8 mouse cellular contexts compared by ENCODE assay signal in the genomic region with DNA sequence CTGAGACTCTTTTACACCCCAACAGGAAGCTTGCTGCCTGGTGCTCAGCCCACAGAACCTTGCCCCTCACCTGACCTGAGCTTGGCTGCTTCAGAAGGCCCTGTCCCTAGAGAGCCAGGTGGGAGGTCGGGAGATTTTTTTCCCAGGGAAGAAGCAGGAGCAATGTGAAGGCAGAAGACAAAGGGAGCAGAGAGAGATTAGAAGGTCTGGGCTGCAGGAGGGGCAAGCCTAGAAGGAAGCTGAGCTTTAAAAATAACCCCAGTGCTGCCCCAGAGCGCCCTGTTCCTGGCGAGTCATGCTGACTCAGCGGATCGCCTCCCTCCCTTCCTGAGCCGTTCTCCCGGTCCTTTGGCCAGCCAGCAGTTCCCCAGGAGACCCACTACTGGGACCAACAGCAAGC. TPM values are rescaled to one million over a fixed set of nuclear protein-coding genes. Genes with fewer than 3 reads are reported as not detected.
DNase-seq lines count a peak whose midpoint lies in the region; ATAC-seq and TF ChIP-seq lines count a peak whose summit lies in the region.

No protein-coding gene starts in this region.

- H3K9me3 ChIP-seq in G1E (replicated peaks), result 0 out of 2 replicates have a peak, but pooled peaks cover 2% of the 10 kb centered on the region
- H3K9me3 ChIP-seq in erythroblast, embryonic 14.5 days (ENCODE audit: control insufficient read depth, low read length), result no peaks in the 10 kb centered on the region
- H3K9me3 ChIP-seq in hindbrain, embryonic 12.5 days (replicated peaks), result no peaks in the 10 kb centered on the region
- H3K9me3 ChIP-seq in neural tube, embryonic 15.5 days (replicated peaks), result no peaks in the 10 kb centered on the region

- peaks cover 61% of the 10 kb centered on the region for H3K36me3 ChIP-seq in G1E (replicated peaks)
- peaks cover 63% of the 10 kb centered on the region for H3K36me3 ChIP-seq in erythroblast, embryonic 14.5 days (ENCODE audit: control insufficient read depth)
- peaks cover 27% of the 10 kb centered on the region for H3K36me3 ChIP-seq in hindbrain, embryonic 12.5 days
- H3K36me3 ChIP-seq in neural tube, embryonic 15.5 days, result peaks cover 18% of the 10 kb centered on the region

- H3K9ac ChIP-seq in hindbrain, embryonic 12.5 days, result peak overlapping the region; percentile 33
- H3K9ac ChIP-seq in neural tube, embryonic 15.5 days (replicated peaks), result no peak overlapping the region

- DNase-seq in 3T3-L1 (ENCODE audit: low read depth, low spot score) (peak; percentile 78), G1E (ENCODE audit: low spot score) (peak; percentile 53), liver (peak; percentile 93)
- DNase-seq in right cerebral cortex, postnatal 4 days, result no peak

- H3K27me3 ChIP-seq in G1E (ENCODE audit: insufficient read depth, low read length), result no peaks in the 10 kb centered on the region
- no peaks in the 10 kb centered on the region for H3K27me3 ChIP-seq in erythroblast, embryonic 14.5 days (ENCODE audit: control insufficient read depth)
- no peaks in the 10 kb centered on the region for H3K27me3 ChIP-seq in hindbrain, embryonic 12.5 days
- no peaks in the 10 kb centered on the region for H3K27me3 ChIP-seq in neural tube, embryonic 15.5 days (replicated peaks)

- H3K4me3 ChIP-seq in G1E (ENCODE audit: low read depth, low read length), result peak overlapping the region; percentile 67; the same call in 1 of the 2 replicates
- peak overlapping the region; percentile 83 for H3K4me3 ChIP-seq in erythroblast, embryonic 14.5 days (replicated peaks)
- 0 out of 2 replicates have a peak overlapping the region, but pooled peaks have one; percentile 7 for H3K4me3 ChIP-seq in hindbrain, embryonic 12.5 days
- no peak overlapping the region for H3K4me3 ChIP-seq in neural tube, embryonic 15.5 days (replicated peaks)

- WGBS in hindbrain, embryonic 12.5 days, result 25% methylated on average over 7 of the region's 7 CpGs
- WGBS in neural tube, embryonic 15.5 days, result 54% methylated on average over 7 of the region's 7 CpGs

- ATAC-seq in G1E (ENCODE audit: extremely low read depth, insufficient number of reproducible peaks, low FRiP score, poor library complexity, severe bottlenecking), result peak; percentile 47; the same call in 1 of the 2 replicates
- ATAC-seq in hindbrain, embryonic 12.5 days (ENCODE audit: low FRiP score), result no peak
- ATAC-seq in neural tube, embryonic 15.5 days (ENCODE audit: low FRiP score), result no peak
- no peak for ATAC-seq in frontal cortex, adult (ENCODE audit: low TSS enrichment)

- TF ChIP-seq CTCF in G1E (IDR thresholded peaks at IDR 0.05; ENCODE audit: low read depth, low read length), result no peak

- H3K4me1 ChIP-seq in G1E (ENCODE audit: insufficient read depth, low read depth, low read length), result peaks cover 88% of the 10 kb centered on the region
- peaks cover 88% of the 10 kb centered on the region for H3K4me1 ChIP-seq in erythroblast, embryonic 14.5 days (ENCODE audit: control insufficient read depth)
- peaks cover 41% of the 10 kb centered on the region for H3K4me1 ChIP-seq in hindbrain, embryonic 12.5 days
- H3K4me1 ChIP-seq in neural tube, embryonic 15.5 days, result peaks cover 61% of the 10 kb centered on the region

- H3K4me2 ChIP-seq in hindbrain, embryonic 12.5 days (replicated peaks), result peak overlapping the region; percentile 29
- peak overlapping the region; percentile 85 for H3K4me2 ChIP-seq in neural tube, embryonic 15.5 days

- peak overlapping the region; percentile 64 for H3K27ac ChIP-seq in hindbrain, embryonic 12.5 days
- H3K27ac ChIP-seq in neural tube, embryonic 15.5 days (replicated peaks), result 0 out of 2 replicates have a peak overlapping the region, but pooled peaks have one; percentile 2

RNA-seq across cellular contexts. Expression of a gene that starts 3.5 kb away (rescaled TPM):
- 16.3 and 17.5 TPM in 2 replicates for total RNA-seq in G1E (2014; fragmentation: Nextera tagmentation)
- 18.9 and 21.9 TPM in 2 replicates for total RNA-seq in G1E (2017)
- polyA plus RNA-seq in G1E (2012), result 29.2 and 38.9 TPM in 2 replicates
- 18.3 and 20.4 TPM in 2 replicates for polyA plus RNA-seq in erythroblast, embryonic 14.5 days (2012)
- polyA plus RNA-seq in hindbrain, embryonic 12.5 days (2016; fragmentation: Nextera tagmentation; extraction: Ambion mirVana), result 40.1 TPM in 2 replicates
- polyA plus RNA-seq in neural tube, embryonic 15.5 days (2015; fragmentation: Nextera tagmentation; extraction: Ambion mirVana), result 40.1 and 41.0 TPM in 2 replicates

RNA-seq across cellular contexts. Expression of a gene that starts 4.9 kb away (rescaled TPM):
- total RNA-seq in G1E (2014; fragmentation: Nextera tagmentation) (28.9 and 35.3 TPM in 2 replicates), G1E (2017) (74.5 and 96.2 TPM in 2 replicates)
- 169 and 256 TPM in 2 replicates for polyA plus RNA-seq in G1E (2012)
- 19.3 and 22.9 TPM in 2 replicates for polyA plus RNA-seq in erythroblast, embryonic 14.5 days (2012)
- 43.9 and 50.0 TPM in 2 replicates for polyA plus RNA-seq in hindbrain, embryonic 12.5 days (2016; fragmentation: Nextera tagmentation; extraction: Ambion mirVana)
- polyA plus RNA-seq in neural tube, embryonic 15.5 days (2015; fragmentation: Nextera tagmentation; extraction: Ambion mirVana), result 43.2 and 45.1 TPM in 2 replicates

RNA-seq across cellular contexts. Expression of a gene that starts 12.2 kb away (rescaled TPM):
- 29.0 and 43.1 TPM in 2 replicates for total RNA-seq in G1E (2014; fragmentation: Nextera tagmentation)
- total RNA-seq in G1E (2017), result 102 and 119 TPM in 2 replicates
- 129 and 146 TPM in 2 replicates for polyA plus RNA-seq in G1E (2012)
- 9.6 and 12.2 TPM in 2 replicates for polyA plus RNA-seq in erythroblast, embryonic 14.5 days (2012)
- 145 and 148 TPM in 2 replicates for polyA plus RNA-seq in hindbrain, embryonic 12.5 days (2016; fragmentation: Nextera tagmentation; extraction: Ambion mirVana)
- 224 and 248 TPM in 2 replicates for polyA plus RNA-seq in neural tube, embryonic 15.5 days (2015; fragmentation: Nextera tagmentation; extraction: Ambion mirVana)

RNA-seq across cellular contexts. Expression of a gene that starts 13.7 kb away (rescaled TPM):
- 14.7 and 14.8 TPM in 2 replicates for total RNA-seq in G1E (2014; fragmentation: Nextera tagmentation)
- total RNA-seq in G1E (2017), result 1.0 and 1.5 TPM in 2 replicates
- polyA plus RNA-seq in G1E (2012), result 1.9 and 2.4 TPM in 2 replicates
- 0.03 and 0.06 TPM in 2 replicates for polyA plus RNA-seq in erythroblast, embryonic 14.5 days (2012)
- polyA plus RNA-seq in hindbrain, embryonic 12.5 days (2016; fragmentation: Nextera tagmentation; extraction: Ambion mirVana), result 28.5 and 28.8 TPM in 2 replicates
- 19.1 and 20.8 TPM in 2 replicates for polyA plus RNA-seq in neural tube, embryonic 15.5 days (2015; fragmentation: Nextera tagmentation; extraction: Ambion mirVana)

RNA-seq across cellular contexts. Expression of a gene that starts 18.0 kb away (rescaled TPM):
- total RNA-seq in G1E (2014; fragmentation: Nextera tagmentation), result not detected in 2 replicates
- total RNA-seq in G1E (2017), result not detected in 2 replicates
- polyA plus RNA-seq in G1E (2012), result not detected in 2 replicates
- polyA plus RNA-seq in erythroblast, embryonic 14.5 days (2012), result not detected in 2 replicates
- 0.39 and 0.60 TPM in 2 replicates for polyA plus RNA-seq in hindbrain, embryonic 12.5 days (2016; fragmentation: Nextera tagmentation; extraction: Ambion mirVana)
- 2.5 and 2.6 TPM in 2 replicates for polyA plus RNA-seq in neural tube, embryonic 15.5 days (2015; fragmentation: Nextera tagmentation; extraction: Ambion mirVana)
